Mouse (Mus musculus) granulocyte monocyte progenitor cell, adult 5-6 weeks (primary cell): ENCODE results near the gene Tns3. TPM values are rescaled to one million over a fixed set of nuclear protein-coding genes. Genes with fewer than 3 reads are reported as not detected.
A peak's percentile ranks its signal among the peaks of the same experiment; 100 is the strongest.

Experiments used
- ATAC-seq: replicated peaks from 2 replicates; pipeline ENCODE4 v1.8.0; 2016; ENCODE audit warnings: mild to moderate bottlenecking, moderate TSS enrichment, inconsistent platforms; ENCODE audit not compliant: poor library complexity, severe bottlenecking
- total RNA-seq, 2 experiments: library from RNA; stranded (forward) in 1 of 2; stranded (reverse) in 1 of 2; fragments of 200-712, 200-1000 nt in 1 of 2; fragments of >200 nt in 1 of 2; fragmentation: Nextera tagmentation in 1 of 2; gene quantifications; 2 replicates each; pipeline ENCODE4 v1.2.3; 2014 to 2017

Tns3 gene
- total RNA-seq, 2 experiments from 2014 or later = 13.1 to 26.9 TPM

- no peak for ATAC-seq
Observed at GRCm38 (mm10) chr11:8681356-8681755, 17.0 kb upstream of the Tns3 start.

GRCm38 (mm10) chr11:8680650-8681049 is 16.3 kb upstream of the Tns3 start:
- ATAC-seq = no peak

GRCm38 (mm10) chr11:8679221-8679620 is 14.9 kb upstream of the Tns3 start:
- ATAC-seq = peak; percentile 40; the same call in 1 of the 2 replicates

GRCm38 (mm10) chr11:8678260-8678995 is 14.1 kb upstream of the Tns3 start:
- peak; percentile 28 for ATAC-seq

- no peak for ATAC-seq
Observed at GRCm38 (mm10) chr11:8675701-8676474, 11.6 kb upstream of the Tns3 start.

- ATAC-seq = no peak
Observed at GRCm38 (mm10) chr11:8674549-8675149, 10.3 kb upstream of the Tns3 start.

GRCm38 (mm10) chr11:8671698-8672097 is 7.4 kb upstream of the Tns3 start:
- no peak for ATAC-seq

- 0 out of 2 replicates have a peak, but pooled peaks have one; percentile 4 for ATAC-seq
Observed at GRCm38 (mm10) chr11:8669138-8669537, 4.8 kb upstream of the Tns3 start.

- ATAC-seq = no peak
Observed at GRCm38 (mm10) chr11:8664797-8665196, 462 bp upstream of the Tns3 start.

- ATAC-seq = peak; percentile 46
Observed at GRCm38 (mm10) chr11:8663444-8664392, 617 bp downstream of the Tns3 start.

GRCm38 (mm10) chr11:8662706-8663429 is 1.5 kb downstream of the Tns3 start:
- ATAC-seq = 0 out of 2 replicates have a peak, but pooled peaks have one; percentile 14

- no peak for ATAC-seq
Observed at GRCm38 (mm10) chr11:8660951-8661350, 3.4 kb downstream of the Tns3 start.

GRCm38 (mm10) chr11:8659851-8660250 is 4.5 kb downstream of the Tns3 start:
- peak; percentile 24 for ATAC-seq

GRCm38 (mm10) chr11:8659061-8659460 is 5.3 kb downstream of the Tns3 start:
- no peak for ATAC-seq

GRCm38 (mm10) chr11:8657493-8657892 is 6.8 kb downstream of the Tns3 start:
- peak; percentile 56 for ATAC-seq

- peak; percentile 78 for ATAC-seq
Observed at GRCm38 (mm10) chr11:8656448-8657393, 7.6 kb downstream of the Tns3 start.

- ATAC-seq = no peak
Observed at GRCm38 (mm10) chr11:8653800-8654295, 10.5 kb downstream of the Tns3 start.
